Mouse (Mus musculus) embryonic fibroblast, embryonic 13.5 days (primary cell): ENCODE measurements around the gene Hectd4. TPM values are rescaled to one million over a fixed set of nuclear protein-coding genes. Genes with fewer than 3 reads are reported as not detected.
"Not testable (repeated sequence)": the region's sequence is repeated elsewhere in the genome, so short reads cannot be mapped to it uniquely, and the experiment has no call there.

Experiments
- H3K27ac ChIP-seq: 2 replicates; pipeline ENCODE4 v1.5.1; 2012; ENCODE audit warnings: low read length, control low read depth, inconsistent platforms; ENCODE audit not compliant: insufficient read depth
- H3K4me1 ChIP-seq: 2 replicates; pipeline ENCODE4 v1.6.1; 2011; ENCODE audit warnings: low read length; ENCODE audit not compliant: control insufficient read depth, insufficient read depth
- H3K4me3 ChIP-seq: 2 replicates; pipeline ENCODE4 v1.5.1; 2011; ENCODE audit warnings: mild to moderate bottlenecking, control low read depth, low read length; ENCODE audit not compliant: insufficient read depth
- CTCF ChIP-seq: IDR thresholded peaks from 2 replicates; pipeline ENCODE4 v1.5.1; 2011; ENCODE audit warnings: mild to moderate bottlenecking, control low read depth, low read length, moderate library complexity, borderline replicate concordance; ENCODE audit not compliant: insufficient read depth
- POLR2A ChIP-seq: IDR thresholded peaks from 2 replicates; pipeline ENCODE4 v1.6.1; 2011; ENCODE audit warnings: low read depth, mild to moderate bottlenecking, control low read depth, low read length, moderate library complexity
- polyA plus RNA-seq: library from polyadenylated mRNA; stranded (reverse); fragments of >200 nt; gene quantifications from 2 replicates; pipeline ENCODE4 v1.2.4, GENCODE M21; 2011; ENCODE audit warnings: low read depth; ENCODE audit not compliant: missing spikeins, insufficient read length

The Hectd4 gene
- polyA plus RNA-seq, 1 experiment: 17.2 TPM

DNA sequence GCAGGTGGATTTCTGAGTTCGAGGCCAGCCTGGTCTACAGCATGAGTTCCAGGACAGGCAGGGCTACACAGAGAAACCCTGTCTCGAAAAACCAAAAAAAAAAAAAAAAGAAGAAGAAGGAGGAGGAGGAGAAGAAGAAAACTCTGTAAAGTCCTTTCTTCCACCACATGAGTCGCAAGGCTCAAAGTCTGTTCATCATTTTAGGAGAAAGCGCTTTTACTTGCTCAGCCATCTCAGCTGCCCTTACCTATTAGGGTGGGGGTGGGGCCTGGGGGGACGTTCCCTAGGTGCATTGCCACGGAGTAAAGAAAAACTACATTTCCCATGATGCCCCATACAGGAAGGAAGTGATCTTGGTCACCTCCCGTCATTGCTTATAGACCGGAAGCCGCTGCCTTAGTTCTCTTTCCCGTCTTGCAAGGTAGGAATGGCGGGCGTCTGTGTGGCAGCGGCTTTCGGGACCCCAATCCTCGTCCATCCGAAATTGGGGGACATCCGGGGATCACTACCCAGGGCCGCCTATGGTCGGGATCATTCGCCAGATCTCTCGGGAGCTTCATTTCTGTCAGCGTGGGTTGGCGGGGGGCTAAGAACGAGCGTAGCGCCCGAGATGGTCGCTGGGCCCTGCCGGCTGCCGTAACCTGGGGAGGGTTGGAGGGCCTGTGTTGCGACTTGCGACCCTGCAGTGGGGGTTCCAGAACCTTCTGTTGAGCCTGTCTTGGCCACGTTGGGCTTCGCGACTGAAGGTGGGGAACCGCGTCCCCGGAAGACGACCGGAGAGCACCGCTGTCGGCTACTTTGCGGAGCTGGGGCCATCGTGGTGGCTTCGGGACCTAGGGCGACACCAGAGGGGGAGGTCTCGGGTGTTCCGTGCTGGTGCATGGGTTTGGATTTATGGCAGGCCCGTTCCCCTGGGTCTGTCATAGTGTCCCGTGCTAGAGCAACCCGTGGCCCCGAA, 15.6 kb upstream of the Hectd4 start, which contains the start of gene Rpl6:
Gene Rpl6, plus strand, starts transcription at position 350 of the 958 bp plus-strand sequence.
- peaks cover 17% of the 10 kb centered on the region for H3K4me1 ChIP-seq
- TF ChIP-seq CTCF: no peak
- TF ChIP-seq POLR2A: peak; percentile 96
- peak within 1 kb of the TSS; percentile 38 for H3K27ac ChIP-seq
- H3K4me3 ChIP-seq: peak within 1 kb of the TSS; percentile 84

DNA sequence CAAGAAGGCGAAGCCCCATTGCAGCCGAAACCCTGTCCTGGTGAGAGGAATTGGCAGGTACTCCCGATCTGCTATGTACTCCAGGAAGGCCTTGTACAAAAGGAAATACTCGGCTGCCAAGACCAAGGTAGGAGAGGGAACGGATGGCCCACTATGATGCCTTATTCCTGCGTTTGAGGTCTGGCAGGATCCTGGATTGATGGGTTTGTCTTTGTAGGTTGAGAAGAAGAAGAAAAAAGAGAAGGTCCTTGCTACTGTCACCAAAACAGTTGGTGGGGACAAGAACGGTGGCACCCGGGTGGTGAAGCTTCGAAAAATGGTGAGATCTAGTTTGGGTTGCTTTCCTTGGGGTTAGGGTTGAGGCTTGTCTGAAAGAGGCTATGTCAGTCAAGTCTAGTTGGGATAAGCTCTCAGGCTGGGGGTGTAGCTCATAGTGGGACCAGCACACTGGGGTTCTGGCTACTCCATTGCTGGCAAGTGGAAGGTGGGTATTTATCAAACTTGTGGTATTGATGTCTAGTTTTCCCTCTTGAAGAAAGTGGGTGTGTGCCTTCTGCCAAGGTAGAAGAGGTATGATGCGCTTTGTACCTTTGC, 14.4 kb upstream of the Hectd4 start:
- peak overlapping the region; percentile 84 for H3K4me3 ChIP-seq
- peaks cover 17% of the 10 kb centered on the region for H3K4me1 ChIP-seq
- not testable (repeated sequence) for H3K27ac ChIP-seq

DNA sequence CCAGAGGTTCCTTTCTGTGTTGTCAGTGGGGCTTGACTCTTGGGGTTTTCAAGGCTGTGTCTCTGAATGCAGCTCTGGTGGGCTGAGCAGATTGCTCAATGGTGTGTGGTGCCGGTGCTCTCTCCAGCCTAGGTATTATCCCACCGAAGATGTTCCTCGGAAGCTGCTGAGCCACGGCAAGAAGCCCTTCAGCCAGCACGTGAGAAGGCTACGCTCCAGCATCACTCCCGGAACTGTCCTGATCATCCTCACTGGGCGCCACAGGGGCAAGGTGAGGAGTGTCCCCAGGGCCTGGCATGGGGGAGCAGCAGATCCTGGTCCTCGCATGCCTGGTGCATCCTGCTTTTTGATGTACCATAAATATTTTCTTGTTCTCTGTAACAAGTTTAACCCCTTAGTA, 13.5 kb upstream of the Hectd4 start:
- peaks cover 17% of the 10 kb centered on the region for H3K4me1 ChIP-seq
- peak overlapping the region; percentile 84 for H3K4me3 ChIP-seq
- no peak overlapping the region for H3K27ac ChIP-seq
- TF ChIP-seq CTCF (no peak), POLR2A (no peak)

DNA sequence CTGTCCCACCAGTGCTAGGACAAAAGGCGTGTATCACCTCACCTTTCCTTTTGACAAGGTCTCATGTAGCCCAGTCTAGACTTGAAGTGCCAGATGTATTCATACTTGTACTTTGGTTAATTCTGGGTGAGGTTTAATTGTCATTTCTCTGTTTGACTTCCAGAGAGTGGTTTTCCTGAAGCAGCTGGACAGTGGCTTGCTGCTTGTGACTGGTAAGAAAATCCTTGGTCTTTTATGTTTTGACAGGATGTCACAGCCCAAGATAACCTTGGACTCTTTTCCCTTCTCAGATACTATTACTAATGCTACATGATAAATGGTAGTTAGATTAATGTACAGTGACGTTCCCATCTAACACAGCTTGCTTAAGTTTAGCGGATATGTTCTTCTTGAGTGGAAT, 13.0 kb upstream of the Hectd4 start:
- peaks cover 17% of the 10 kb centered on the region for H3K4me1 ChIP-seq
- peak overlapping the region; percentile 84; the same call in 1 of the 2 replicates for H3K4me3 ChIP-seq

DNA sequence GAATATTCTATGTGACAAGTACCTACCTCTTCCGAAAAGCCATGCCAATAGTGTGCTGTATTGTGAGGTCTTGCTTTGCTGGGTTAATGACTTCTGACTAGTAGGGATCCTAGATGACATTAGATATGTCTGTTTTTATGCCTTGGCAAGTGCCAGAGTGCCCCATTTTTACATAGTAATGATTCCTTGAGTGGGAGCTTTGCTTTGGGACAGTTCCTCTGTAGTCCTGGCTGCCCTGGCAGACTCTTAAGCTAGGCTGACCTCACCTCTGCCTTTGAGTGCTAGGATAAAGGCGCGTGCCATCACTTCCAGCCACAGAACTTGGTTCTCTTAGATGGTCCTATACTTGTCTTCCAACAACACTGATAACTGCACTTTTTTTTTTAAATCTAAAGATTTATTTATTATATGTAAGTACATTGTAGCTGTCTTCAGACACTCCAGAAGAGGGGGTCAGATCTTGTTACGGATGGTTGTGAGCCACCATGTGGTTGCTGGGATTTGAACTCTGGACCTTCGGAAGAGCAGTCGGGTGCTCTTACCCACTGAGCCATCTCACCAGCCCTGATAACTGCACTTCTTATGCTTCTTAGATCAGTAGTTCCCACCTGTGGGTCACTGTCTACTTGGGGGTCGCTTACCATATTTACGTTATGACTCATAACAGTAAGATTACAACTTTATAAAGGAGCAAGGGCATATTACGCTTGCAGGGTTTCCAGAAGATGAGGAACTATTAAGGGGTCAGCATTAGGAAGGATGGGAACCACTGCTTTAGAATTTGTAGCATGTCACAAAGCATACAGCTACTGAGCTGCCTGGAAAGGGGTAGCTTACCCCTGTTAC, 10.0 kb upstream of the Hectd4 start:
- Histone ChIP-seq H3K27ac (no peak overlapping the region), H3K4me3 (no peak overlapping the region), H3K4me1 (peaks cover 17% of the 10 kb centered on the region)
- TF ChIP-seq POLR2A (no peak), CTCF (no peak)

More for the DNA sequence above, 13.0 kb upstream of the Hectd4 start:
- H3K27ac ChIP-seq: no peak overlapping the region
- TF ChIP-seq CTCF (no peak), POLR2A (no peak)

DNA sequence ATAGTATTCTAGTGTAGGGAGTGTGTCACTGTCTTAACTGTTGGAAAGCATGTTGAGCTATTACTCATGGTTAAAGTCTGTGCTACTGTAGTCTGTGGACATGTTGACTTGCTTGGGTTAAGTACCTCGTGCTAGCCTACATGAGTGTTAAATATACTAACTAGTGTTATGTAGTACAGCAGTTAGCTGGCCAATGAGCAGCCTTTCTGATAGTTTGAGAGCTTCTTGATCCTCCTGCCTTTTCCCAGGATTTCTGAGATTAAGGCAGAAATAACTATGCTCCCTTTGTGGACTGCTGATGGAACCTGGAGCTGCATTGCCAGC, 9.5 kb upstream of the Hectd4 start:
- no peak overlapping the region for H3K4me3 ChIP-seq
- TF ChIP-seq CTCF: no peak
- TF ChIP-seq POLR2A: peak; percentile 33; the same call in 1 of the 2 replicates
- H3K27ac ChIP-seq: no peak overlapping the region

DNA sequence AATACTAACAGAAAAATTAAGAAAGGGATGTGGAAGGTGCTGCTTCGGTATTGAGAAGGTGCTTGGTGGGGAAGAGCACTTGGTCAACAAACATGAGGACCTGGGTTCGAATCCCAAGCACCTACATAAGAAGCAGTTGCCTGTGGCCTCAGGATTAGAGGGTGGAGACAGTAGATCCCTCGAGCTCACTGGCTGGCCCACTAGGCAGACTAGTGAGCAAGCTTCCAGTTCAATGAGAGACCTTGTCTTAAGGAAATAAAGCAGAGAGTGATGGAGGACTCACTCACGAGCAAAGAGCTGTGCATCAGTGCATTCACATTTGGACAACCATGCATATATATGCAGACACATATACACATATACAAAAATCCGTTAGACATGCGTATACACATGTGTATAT, 7.9 kb upstream of the Hectd4 start:
- no peak for TF ChIP-seq POLR2A
- TF ChIP-seq CTCF: no peak
- H3K4me1 ChIP-seq: peaks cover 6% of the 10 kb centered on the region; the same call in 1 of the 2 replicates
- no peak overlapping the region for H3K27ac ChIP-seq
- H3K4me3 ChIP-seq: no peak overlapping the region

More for the DNA sequence above, 9.5 kb upstream of the Hectd4 start:
- H3K4me1 ChIP-seq: peaks cover 17% of the 10 kb centered on the region

DNA sequence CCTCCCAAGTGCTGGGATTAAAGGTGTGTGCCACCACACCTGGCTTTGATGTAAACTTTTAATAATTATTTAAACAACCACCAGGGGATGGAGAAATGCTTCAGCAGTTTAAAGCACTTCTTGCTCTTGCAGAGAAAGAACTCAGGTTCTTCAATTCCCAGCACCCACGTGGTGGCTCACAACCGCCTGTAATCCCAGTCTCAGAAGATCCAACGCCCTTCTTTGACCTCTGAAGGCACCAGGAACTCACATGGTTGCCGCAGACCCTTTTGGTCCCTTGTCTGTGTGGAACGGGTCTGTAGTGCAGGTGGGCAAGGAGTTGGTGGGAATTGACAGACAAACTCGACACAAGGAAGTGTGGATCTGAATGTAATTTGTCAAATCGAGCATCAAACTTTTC, 5.3 kb upstream of the Hectd4 start:
- TF ChIP-seq POLR2A (no peak), CTCF (no peak)
- Histone ChIP-seq H3K27ac (no peak overlapping the region), H3K4me3 (no peak overlapping the region), H3K4me1 (peaks cover 4% of the 10 kb centered on the region; the same call in 1 of the 2 replicates)

DNA sequence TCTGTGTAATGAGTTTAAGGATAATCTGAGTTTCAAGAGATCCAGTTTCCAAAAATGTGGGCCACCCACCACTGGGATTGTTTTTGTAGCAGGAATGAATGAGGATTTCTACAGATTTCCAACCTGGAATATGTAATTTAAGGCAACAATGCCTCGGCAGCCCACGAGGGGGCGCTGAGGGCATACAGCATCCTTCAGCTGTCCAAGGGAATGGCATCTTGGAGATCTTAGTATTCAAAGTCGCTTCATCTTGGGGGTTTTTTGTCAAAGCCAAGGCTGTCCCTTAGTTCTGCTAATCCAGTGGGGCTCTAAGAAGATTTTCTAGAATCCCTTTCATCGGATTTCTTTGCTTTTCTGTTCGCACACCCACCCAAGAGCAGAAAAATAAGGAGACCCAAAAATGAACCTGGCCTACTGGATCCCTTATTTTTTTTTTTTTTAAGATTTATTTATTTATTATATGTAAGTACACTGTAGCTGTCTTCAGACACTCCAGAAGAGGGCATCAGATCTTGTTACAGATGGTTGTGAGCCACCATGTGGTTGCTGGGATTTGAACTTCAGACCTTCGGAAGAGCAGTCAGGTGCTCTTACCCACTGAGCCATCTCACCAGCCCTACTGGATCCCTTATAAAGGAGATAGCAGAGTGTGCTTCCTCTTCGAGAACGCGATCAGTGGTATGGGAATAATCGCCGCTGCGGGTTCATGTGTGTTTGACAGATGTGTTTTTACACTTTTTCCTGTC, 4.5 kb upstream of the Hectd4 start:
- H3K27ac ChIP-seq: no peak overlapping the region
- no peak overlapping the region for H3K4me3 ChIP-seq
- TF ChIP-seq POLR2A: no peak
- peak; percentile 88 for TF ChIP-seq CTCF
- peaks cover 4% of the 10 kb centered on the region; the same call in 1 of the 2 replicates for H3K4me1 ChIP-seq
